Mouse (Mus musculus) neural tube, embryonic 11.5 days (tissue): ENCODE measurements around the gene Igfbp1. TPM values are rescaled to one million over a fixed set of nuclear protein-coding genes. Genes with fewer than 3 reads are reported as not detected.
"Not testable (repeated sequence)": the region's sequence is repeated elsewhere in the genome, so short reads cannot be mapped to it uniquely, and the experiment has no call there.

ENCODE experiments used
- ATAC-seq: fragments of 200-750 bp; cut with Nextera tagmentation; 2 replicates; pipeline ENCODE4 v1.8.0; 2017; ENCODE audit warnings: moderate number of reproducible peaks, mild to moderate bottlenecking, moderate TSS enrichment, moderate library complexity; ENCODE audit not compliant: insufficient read depth, low FRiP score, low TSS enrichment
- DNase-seq: peaks from one replicate; pipeline ENCODE4 v3.0.0-alpha.2; 2015; ENCODE audit warnings: low spot score
- H3K27ac ChIP-seq: fragments of 300-500 bp; sonication (generic); 2 replicates; pipeline ENCODE4 v1.5.1; 2014; ENCODE audit warnings: low read depth, mild to moderate bottlenecking, low read length
- H3K27me3 ChIP-seq: fragments of 300-500 bp; sonication (generic); 2 replicates; pipeline ENCODE4 v1.6.1; 2014; ENCODE audit warnings: mild to moderate bottlenecking, low read length, mixed read lengths; ENCODE audit not compliant: control insufficient read depth, insufficient read depth
- H3K36me3 ChIP-seq: fragments of 300-500 bp; sonication (generic); 2 replicates; pipeline ENCODE4 v1.6.1; 2014; ENCODE audit warnings: mild to moderate bottlenecking, low read length, moderate library complexity, mixed read lengths; ENCODE audit not compliant: control insufficient read depth, insufficient read depth
- H3K4me1 ChIP-seq: fragments of 300-500 bp; sonication (generic); 2 replicates; pipeline ENCODE4 v1.6.1; 2014; ENCODE audit warnings: low read length, mixed read lengths; ENCODE audit not compliant: control insufficient read depth, insufficient read depth
- H3K4me2 ChIP-seq: fragments of 300-500 bp; sonication (generic); 2 replicates; pipeline ENCODE4 v1.6.1; 2014; ENCODE audit warnings: low read depth, mild to moderate bottlenecking, moderate library complexity
- H3K4me3 ChIP-seq: fragments of 300-500 bp; sonication (generic); 2 replicates; pipeline ENCODE4 v1.5.1; 2014; ENCODE audit warnings: low read depth, low read length
- H3K9ac ChIP-seq: fragments of 300-500 bp; sonication (generic); 2 replicates; pipeline ENCODE4 v1.6.1; 2014; ENCODE audit warnings: mild to moderate bottlenecking, low read length
- H3K9me3 ChIP-seq: fragments of 300-500 bp; sonication (generic); 2 replicates; pipeline ENCODE4 v1.6.1; 2016; ENCODE audit warnings: low read length; ENCODE audit not compliant: control insufficient read depth
- WGBS: fragments of 180-500 bp; shearing (Covaris S2); extraction: QIAGEN DNeasy Blood & Tissue Kit; methylation state at CpG from one replicate; pipeline ENCODE4 v1.1.7; 2014; 5-methylcytosine and 5-hydroxymethylcytosine counted together
- polyA plus RNA-seq: library from polyadenylated mRNA; unstranded; fragments of >200 nt; fragmentation: Nextera tagmentation; extraction: Ambion mirVana; gene quantifications from 2 replicates; pipeline ENCODE4 v1.2.1, GENCODE M21; 2014

Gene Igfbp1
- polyA plus RNA-seq, 1 experiment from 2014 or later = 0.34 TPM

DNA sequence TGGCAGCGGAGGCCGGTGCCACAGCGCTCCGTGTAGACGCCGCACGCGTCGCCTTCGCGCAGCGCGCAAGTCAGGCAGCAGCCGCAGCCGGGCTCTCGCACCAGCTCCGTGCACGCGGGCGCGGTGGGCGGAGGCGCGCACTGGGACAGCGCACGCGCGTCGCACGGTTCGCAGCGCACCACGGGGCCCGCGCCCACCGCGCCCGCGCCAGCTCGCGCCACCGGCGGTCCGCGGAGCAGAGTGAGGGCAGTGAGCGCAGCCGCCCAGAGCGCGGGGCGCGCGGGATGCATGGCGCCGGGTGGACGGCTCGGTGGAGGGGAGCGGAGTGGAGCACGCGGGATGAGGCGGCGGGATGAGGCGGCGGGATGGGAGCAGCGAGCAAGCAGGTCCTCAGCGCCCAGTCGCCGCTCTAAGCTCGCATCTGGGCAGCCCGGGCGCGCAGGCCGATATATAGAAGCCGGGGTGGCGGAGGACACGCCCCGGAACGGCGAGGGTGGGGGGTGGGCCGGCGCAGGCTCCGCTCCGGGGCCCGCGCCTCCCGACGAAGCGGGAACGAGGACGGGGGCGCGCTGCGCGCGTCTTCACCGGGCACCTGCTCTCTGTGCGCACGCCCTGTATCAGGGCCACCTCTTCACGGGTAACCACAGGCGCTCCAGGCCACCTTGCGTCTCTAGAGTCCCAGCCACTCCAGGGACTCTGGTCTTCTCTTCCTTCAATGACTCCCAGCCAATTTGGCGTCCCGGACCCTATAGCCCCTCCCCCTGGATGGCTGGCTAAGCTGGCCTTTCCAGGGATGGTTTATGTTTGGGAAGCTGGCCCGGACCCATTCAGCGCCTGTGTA is 16.1 kb downstream of the Igfbp1 start, which contains the start of gene Igfbp3:
TSS of gene Igfbp3 (minus strand) at position 423 of the 841 bp plus-strand sequence.
- ATAC-seq = peak; percentile 81
- peak within 1 kb of the TSS; percentile 86 for H3K4me2 ChIP-seq
- H3K27ac ChIP-seq = no peak within 1 kb of the TSS
- peaks cover 11% of the 10 kb centered on the region for H3K4me1 ChIP-seq
- H3K4me3 ChIP-seq = peak within 1 kb of the TSS; percentile 56
- peak within 1 kb of the TSS; percentile 66 for H3K9ac ChIP-seq
- H3K27me3 ChIP-seq = peaks cover 14% of the 10 kb centered on the region
- H3K9me3 ChIP-seq = no peaks in the 10 kb centered on the region
- peak; percentile 83 for DNase-seq
- no peaks in the 10 kb centered on the region for H3K36me3 ChIP-seq
- WGBS = under 1% methylated on average over 65 of the region's 104 CpGs

- DNase-seq = no peak
- Histone ChIP-seq H3K4me3 (peak overlapping the region; percentile 56), H3K36me3 (no peaks in the 10 kb centered on the region), H3K4me1 (peaks cover 11% of the 10 kb centered on the region), H3K4me2 (peak overlapping the region; percentile 86), H3K9ac (no peak overlapping the region), H3K27me3 (peaks cover 14% of the 10 kb centered on the region), H3K9me3 (no peaks in the 10 kb centered on the region), H3K27ac (no peak overlapping the region)
- ATAC-seq = no peak
- WGBS = under 1% methylated on average over 12 of the region's 12 CpGs
These were observed 16.7 kb downstream of the Igfbp1 start for GRCm38 (mm10) chr11:7214342-7214660.

DNA sequence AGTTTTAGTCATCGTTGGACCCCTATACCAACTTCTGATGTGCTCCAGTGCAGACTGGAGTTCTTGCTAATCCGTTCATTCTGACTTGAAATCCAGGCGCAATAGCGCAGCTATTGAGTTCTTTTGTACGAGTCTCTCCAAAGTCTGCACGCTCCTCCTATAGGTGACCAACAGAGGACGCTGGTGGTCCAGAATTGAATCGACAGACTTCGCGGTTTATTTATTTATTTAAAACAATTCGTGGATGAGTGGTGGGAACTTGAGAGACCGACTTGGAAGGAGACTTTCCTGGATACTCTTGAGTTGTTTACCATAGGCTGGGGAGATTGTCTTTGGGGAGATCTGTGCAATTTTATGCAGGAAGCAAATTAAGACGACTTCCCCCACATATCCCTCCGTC is 17.2 kb downstream of the Igfbp1 start:
- Histone ChIP-seq H3K4me3 (peak overlapping the region; percentile 56; the same call in 1 of the 2 replicates), H3K9ac (no peak overlapping the region), H3K4me2 (peak overlapping the region; percentile 86), H3K36me3 (no peaks in the 10 kb centered on the region), H3K9me3 (no peaks in the 10 kb centered on the region), H3K4me1 (peaks cover 11% of the 10 kb centered on the region), H3K27ac (no peak overlapping the region), H3K27me3 (peaks cover 14% of the 10 kb centered on the region)
- ATAC-seq (no peak), DNase-seq (peak; percentile 72)
- WGBS = 9% methylated on average over 14 of the region's 14 CpGs

DNA sequence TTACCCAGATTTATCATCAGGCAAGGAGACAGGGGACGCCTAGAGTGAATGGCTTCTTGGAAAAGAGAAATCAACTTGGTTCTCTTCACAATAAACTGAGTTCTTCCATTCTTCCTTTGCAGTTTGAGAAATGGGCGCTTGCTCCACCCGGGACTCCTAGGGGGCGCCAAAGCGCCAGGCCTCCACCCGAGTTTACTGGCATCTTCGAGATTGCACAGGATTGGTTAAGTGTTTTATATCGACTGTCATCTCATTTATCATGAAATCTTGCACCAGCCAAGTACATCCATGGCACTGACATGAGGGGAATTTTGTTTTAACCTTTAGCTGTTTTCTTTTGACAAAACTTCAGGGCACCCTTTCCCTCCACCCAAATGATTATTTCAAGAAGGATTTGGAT is 18.1 kb downstream of the Igfbp1 start:
- H3K4me2 ChIP-seq = no peak overlapping the region
- WGBS = 20% methylated on average over 8 of the region's 8 CpGs
- no peak overlapping the region for H3K27ac ChIP-seq
- no peaks in the 10 kb centered on the region for H3K36me3 ChIP-seq
- peaks cover 11% of the 10 kb centered on the region for H3K4me1 ChIP-seq
- peak; percentile 75 for DNase-seq
- no peak overlapping the region for H3K4me3 ChIP-seq
- H3K9ac ChIP-seq = no peak overlapping the region
- H3K27me3 ChIP-seq = peaks cover 14% of the 10 kb centered on the region
- no peak for ATAC-seq
- no peaks in the 10 kb centered on the region for H3K9me3 ChIP-seq

DNA sequence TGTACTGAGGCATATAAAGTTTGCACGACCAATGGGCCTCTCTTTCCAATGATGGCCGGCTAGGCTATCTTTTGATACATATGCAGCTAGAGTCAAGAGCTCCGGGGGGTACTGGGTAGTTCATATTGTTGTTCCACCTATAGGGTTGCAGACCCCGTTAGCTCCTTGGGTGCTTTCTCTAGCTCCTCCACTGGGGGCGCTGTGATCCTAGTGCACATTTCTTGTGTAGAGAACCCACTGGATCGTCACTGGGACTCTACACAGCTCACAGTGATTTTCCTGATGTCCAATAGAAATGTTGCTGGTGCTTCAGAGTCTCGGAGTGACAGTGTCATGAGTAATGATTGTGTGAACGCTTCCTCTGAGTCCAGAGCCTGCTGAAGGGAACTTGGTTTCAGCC is 24.2 kb downstream of the Igfbp1 start:
- not testable (repeated sequence) for H3K9ac ChIP-seq, H3K4me3 ChIP-seq, H3K27me3 ChIP-seq, DNase-seq, ATAC-seq, H3K4me2 ChIP-seq, H3K36me3 ChIP-seq, H3K27ac ChIP-seq, H3K4me1 ChIP-seq, H3K9me3 ChIP-seq
- WGBS = 76% methylated on average over 8 of the region's 8 CpGs

GRCm38 (mm10) chr11:7226200-7226599 is 28.6 kb downstream of the Igfbp1 start:
- DNase-seq (no peak), ATAC-seq (no peak)
- H3K4me3 ChIP-seq = no peak overlapping the region
- no peaks in the 10 kb centered on the region for H3K4me1 ChIP-seq
- no peaks in the 10 kb centered on the region for H3K9me3 ChIP-seq
- H3K27me3 ChIP-seq = no peaks in the 10 kb centered on the region
- 69% methylated on average over 2 of the region's 2 CpGs for WGBS
- no peak overlapping the region for H3K4me2 ChIP-seq
- no peaks in the 10 kb centered on the region for H3K36me3 ChIP-seq
- H3K9ac ChIP-seq = no peak overlapping the region
- no peak overlapping the region for H3K27ac ChIP-seq

DNA sequence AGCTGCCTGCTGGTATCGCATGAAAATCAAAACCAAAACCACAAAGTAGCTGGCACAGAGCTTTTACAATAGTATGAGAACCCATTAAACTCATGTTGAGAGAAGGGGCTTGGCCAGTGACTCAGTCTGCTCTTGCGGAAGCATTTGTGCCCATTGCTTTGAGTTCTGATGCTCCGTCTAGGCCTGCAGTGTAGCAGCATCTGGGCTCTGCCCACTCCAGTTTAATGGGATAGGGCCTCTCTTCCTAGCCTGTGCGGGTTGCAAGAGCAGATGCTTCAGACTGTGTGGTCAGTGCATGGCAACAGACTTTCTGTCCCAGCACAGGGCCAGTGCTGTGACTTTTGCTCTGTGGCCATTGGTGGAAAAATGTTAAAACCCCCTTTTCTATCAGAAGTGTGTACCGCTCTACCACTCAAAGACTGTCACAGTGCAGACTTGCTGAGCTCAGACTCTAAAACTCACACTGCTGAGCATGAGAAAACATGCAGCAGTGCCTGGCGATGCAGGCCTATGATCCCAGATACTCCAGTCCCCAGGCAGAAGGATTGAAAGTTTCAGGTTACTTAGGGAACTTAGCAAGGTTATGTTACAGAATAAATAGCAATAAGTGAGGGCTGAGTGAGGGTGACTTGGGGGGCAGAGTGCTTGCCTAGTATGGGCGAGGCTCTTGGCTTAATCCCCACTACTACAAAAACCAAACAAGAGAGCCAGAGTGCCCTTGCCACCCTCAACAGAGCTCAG is 29.4 kb downstream of the Igfbp1 start:
- WGBS = 78% methylated on average over 7 of the region's 7 CpGs
- no peak overlapping the region for H3K27ac ChIP-seq
- H3K4me3 ChIP-seq = no peak overlapping the region
- no peak overlapping the region for H3K4me2 ChIP-seq
- no peak overlapping the region for H3K9ac ChIP-seq
- no peaks in the 10 kb centered on the region for H3K36me3 ChIP-seq
- H3K9me3 ChIP-seq = no peaks in the 10 kb centered on the region
- ATAC-seq (no peak), DNase-seq (no peak)
- no peaks in the 10 kb centered on the region for H3K27me3 ChIP-seq
- no peaks in the 10 kb centered on the region for H3K4me1 ChIP-seq

GRCm38 (mm10) chr11:7228107-7228506 is 30.5 kb downstream of the Igfbp1 start:
- Histone ChIP-seq H3K9me3 (no peaks in the 10 kb centered on the region), H3K4me3 (no peak overlapping the region), H3K27ac (no peak overlapping the region), H3K27me3 (no peaks in the 10 kb centered on the region), H3K36me3 (no peaks in the 10 kb centered on the region), H3K4me1 (no peaks in the 10 kb centered on the region), H3K9ac (no peak overlapping the region), H3K4me2 (no peak overlapping the region)
- 82% methylated on average over 4 of the region's 4 CpGs for WGBS
- DNase-seq = no peak
- no peak for ATAC-seq

- no peak for DNase-seq
- WGBS = 79% methylated on average over 4 of the region's 4 CpGs
- no peaks in the 10 kb centered on the region for H3K9me3 ChIP-seq
These were observed 32.4 kb downstream of the Igfbp1 start for GRCm38 (mm10) chr11:7230000-7230399.

More at GRCm38 (mm10) chr11:7230000-7230399, 32.4 kb downstream of the Igfbp1 start:
- Histone ChIP-seq H3K27me3 (no peaks in the 10 kb centered on the region), H3K36me3 (no peaks in the 10 kb centered on the region), H3K27ac (no peak overlapping the region), H3K4me3 (no peak overlapping the region), H3K4me1 (no peaks in the 10 kb centered on the region), H3K9ac (no peak overlapping the region), H3K4me2 (no peak overlapping the region)
- no peak for ATAC-seq
